8 mouse cellular contexts compared by ENCODE assay signal in genomic region chr8:11008842-11009420, GRCm38 (mm10). TPM values are rescaled to one million over a fixed set of nuclear protein-coding genes. Genes with fewer than 3 reads are reported as not detected.
DNase-seq lines count a peak whose midpoint lies in the region; ATAC-seq lines count a peak whose summit lies in the region.

No protein-coding gene starts in this region.

- no peaks in the 10 kb centered on the region for H3K36me3 ChIP-seq in hindbrain, embryonic 15.5 days

- H3K27me3 ChIP-seq in hindbrain, embryonic 15.5 days: no peaks in the 10 kb centered on the region

- H3K4me3 ChIP-seq in hindbrain, embryonic 15.5 days: peak overlapping the region; percentile 65

- peak; percentile 89 for DNase-seq in WW6 (ENCODE audit: low read depth, low spot score)
- peak; percentile 98 for DNase-seq in cerebellum, postnatal 36 days
- peak; percentile 97 to 98 for DNase-seq in frontal cortex, postnatal 36 days (ENCODE audit: low spot score in 2 of 2)
- DNase-seq in layer of hippocampus, postnatal 36 days: peak; percentile 97
- peak; percentile 97 for DNase-seq in lung, postnatal 25 days (ENCODE audit: low spot score)
- DNase-seq in retina, embryonic 14.5 days (ENCODE audit: low spot score): peak; percentile 97
- DNase-seq in thymus, postnatal 36 days: peak; percentile 95 to 97

- peak overlapping the region; percentile 93 for H3K4me2 ChIP-seq in hindbrain, embryonic 15.5 days

- H3K9ac ChIP-seq in hindbrain, embryonic 15.5 days: peak overlapping the region; percentile 78

- peak overlapping the region; percentile 98 for H3K27ac ChIP-seq in hindbrain, embryonic 15.5 days (replicated peaks)

- H3K9me3 ChIP-seq in hindbrain, embryonic 15.5 days: no peaks in the 10 kb centered on the region

- H3K4me1 ChIP-seq in hindbrain, embryonic 15.5 days (replicated peaks): peaks cover 51% of the 10 kb centered on the region

- WGBS in hindbrain, embryonic 15.5 days: under 1% methylated on average over 49 of the region's 73 CpGs

- peak; percentile 95 for ATAC-seq in hindbrain, embryonic 15.5 days (ENCODE audit: low FRiP score, low read depth)

RNA-seq across cellular contexts. Expression of gene Irs2, which starts 0.7 kb away (rescaled TPM):
- polyA plus RNA-seq in hindbrain, embryonic 15.5 days (2015; fragmentation: Nextera tagmentation; extraction: Ambion mirVana): 6.0 and 6.3 TPM in 2 replicates
- 10 to 100 TPM; 70.3 to 78.6 TPM for total RNA-seq in layer of hippocampus, postnatal 36 days (2021)

Comparison
In these comparisons a context has a peak if more than half of its experiments do, and no peak if none do; other contexts are left out.
1. Peak in every context shown above with its lines: DNase-seq, ATAC-seq, H3K4me3 ChIP-seq and H3K27ac ChIP-seq.